Mouse (Mus musculus): ENCODE data around the gene Ncf4. TPM values are rescaled to one million over a fixed set of nuclear protein-coding genes. Genes with fewer than 3 reads are reported as not detected.
A peak's percentile ranks its signal among the peaks of the same experiment; 100 is the strongest.
"Not testable (repeated sequence)": the region's sequence is repeated elsewhere in the genome, so short reads cannot be mapped to it uniquely, and the experiment has no call there.

Gene Ncf4
- total RNA-seq, 2 experiments from 2014 or later, result 73.5 to 122 TPM

GRCm38 (mm10) chr15:78247659-78248058 is 3.1 kb downstream of the Ncf4 start:
- ATAC-seq (replicated peaks; ENCODE audit: poor library complexity, severe bottlenecking), result peak; percentile 40

GRCm38 (mm10) chr15:78248410-78248809 is 3.8 kb downstream of the Ncf4 start:
- ATAC-seq (replicated peaks; ENCODE audit: poor library complexity, severe bottlenecking), result peak; percentile 33

- no peak for ATAC-seq (replicated peaks; ENCODE audit: poor library complexity, severe bottlenecking)
Observed at GRCm38 (mm10) chr15:78254751-78255150, 10.2 kb downstream of the Ncf4 start.

DNA sequence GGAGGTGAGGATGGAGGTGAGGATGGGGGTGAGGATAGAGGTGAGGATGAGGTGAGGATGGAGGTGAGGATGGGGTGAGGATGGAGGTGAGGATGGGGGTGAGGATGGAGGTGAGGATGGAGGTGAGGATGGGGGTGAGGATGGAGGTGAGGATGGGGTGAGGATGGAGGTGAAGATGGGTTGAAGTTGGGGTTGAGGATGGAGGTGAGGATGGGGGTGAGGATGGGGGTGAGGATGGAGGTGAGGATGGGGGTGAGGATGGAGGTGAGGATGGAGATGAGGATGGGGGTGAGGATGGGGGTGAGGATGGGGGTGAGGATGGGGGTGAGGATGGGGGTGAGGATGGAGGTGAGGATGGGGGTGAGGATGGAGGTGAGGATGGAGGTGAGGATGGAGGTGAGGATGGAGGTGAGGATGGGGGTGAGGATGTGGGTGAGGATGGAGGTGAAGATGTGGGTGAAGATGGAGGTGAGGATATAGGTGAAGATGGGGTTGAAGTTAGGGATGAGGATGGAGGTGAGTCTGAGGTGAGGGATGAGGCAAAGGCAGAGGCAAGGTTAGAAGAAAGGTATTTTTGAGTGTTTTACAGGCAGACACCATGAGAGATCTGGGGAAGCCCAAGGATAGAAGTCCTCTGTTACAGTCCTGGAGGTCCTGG is 12.1 kb downstream of the Ncf4 start:
- not testable (repeated sequence) for ATAC-seq (replicated peaks; ENCODE audit: poor library complexity, severe bottlenecking)

DNA sequence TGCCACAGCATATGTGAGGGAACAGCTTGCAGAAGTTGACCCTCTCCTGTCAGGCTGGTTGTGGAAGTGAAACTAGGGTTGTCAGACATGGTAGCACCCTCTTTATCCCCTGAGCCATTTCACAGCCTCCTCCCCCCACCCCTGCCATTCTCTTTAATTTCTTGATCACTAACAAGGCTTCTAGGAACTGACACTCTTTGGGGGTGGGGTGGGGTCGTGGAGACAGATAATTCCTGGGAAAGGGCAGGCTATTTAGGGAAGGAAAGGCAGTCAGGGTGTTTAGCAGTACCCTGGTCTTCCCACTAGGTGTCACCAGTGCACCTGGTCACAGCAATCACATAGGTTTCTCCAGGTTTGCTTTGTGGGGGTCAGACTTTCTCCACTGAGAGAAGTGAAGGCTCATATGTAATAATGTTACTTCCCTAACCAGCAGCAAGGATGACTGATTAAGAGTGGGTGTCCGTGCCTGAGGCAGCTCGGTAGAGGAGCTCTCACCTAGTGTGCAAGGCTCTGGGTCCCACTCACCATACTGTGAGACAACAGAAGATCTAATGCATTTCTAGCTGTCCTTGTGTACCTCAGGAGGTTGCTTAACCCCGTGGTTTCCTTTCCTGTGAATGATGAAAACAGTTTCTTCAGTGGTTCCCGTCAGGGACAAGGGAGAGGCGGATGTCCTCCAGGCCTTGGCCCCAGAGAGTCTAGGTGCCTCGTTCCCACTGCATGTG is 12.9 kb downstream of the Ncf4 start:
- ATAC-seq (replicated peaks; ENCODE audit: poor library complexity, severe bottlenecking), result peak; percentile 72

GRCm38 (mm10) chr15:78258246-78258865 is 13.8 kb downstream of the Ncf4 start:
- ATAC-seq (replicated peaks; ENCODE audit: poor library complexity, severe bottlenecking), result peak; percentile 87

GRCm38 (mm10) chr15:78260668-78261333 is 16.2 kb downstream of the Ncf4 start:
- no peak for ATAC-seq (replicated peaks; ENCODE audit: poor library complexity, severe bottlenecking)

DNA sequence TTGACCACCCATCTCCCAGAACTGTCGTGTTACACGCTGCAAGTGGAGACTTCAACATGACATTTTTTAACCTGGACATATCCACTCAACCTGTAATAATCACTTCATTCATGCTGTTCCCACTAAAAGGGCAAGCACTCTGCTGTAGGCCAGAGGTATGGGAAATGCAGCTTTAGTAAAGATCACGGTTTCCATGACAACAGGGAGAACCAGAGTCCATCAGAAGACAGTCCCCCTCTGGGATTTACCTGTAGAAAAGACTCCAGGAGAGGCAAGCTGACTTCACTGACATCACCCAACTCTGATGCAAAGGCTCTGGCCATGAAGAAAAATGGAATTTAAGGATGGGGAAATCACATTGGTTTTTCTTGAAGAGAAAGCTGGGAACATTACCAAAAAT is 18.7 kb downstream of the Ncf4 start:
- no peak for ATAC-seq (replicated peaks; ENCODE audit: poor library complexity, severe bottlenecking)

DNA sequence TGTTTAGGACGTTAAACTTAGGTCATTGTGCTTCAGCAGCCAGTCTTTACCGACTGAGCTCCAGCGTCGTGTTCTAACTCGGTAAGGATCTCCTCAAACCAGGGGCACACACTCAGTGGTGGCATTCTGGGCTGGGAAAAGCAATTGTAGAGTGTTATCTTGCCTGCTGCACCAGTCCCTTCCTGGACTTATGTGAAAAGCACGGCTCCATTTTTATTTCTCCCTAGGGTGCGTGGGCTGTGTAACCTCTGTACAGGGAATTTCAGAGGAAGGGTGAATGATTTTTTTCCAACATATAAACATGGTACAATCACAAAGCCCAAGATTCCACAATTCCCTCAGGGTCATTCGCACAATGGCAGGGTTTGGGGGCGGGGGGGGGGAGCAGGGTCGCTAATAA is 22.8 kb downstream of the Ncf4 start:
- no peak for ATAC-seq (replicated peaks; ENCODE audit: poor library complexity, severe bottlenecking)

DNA sequence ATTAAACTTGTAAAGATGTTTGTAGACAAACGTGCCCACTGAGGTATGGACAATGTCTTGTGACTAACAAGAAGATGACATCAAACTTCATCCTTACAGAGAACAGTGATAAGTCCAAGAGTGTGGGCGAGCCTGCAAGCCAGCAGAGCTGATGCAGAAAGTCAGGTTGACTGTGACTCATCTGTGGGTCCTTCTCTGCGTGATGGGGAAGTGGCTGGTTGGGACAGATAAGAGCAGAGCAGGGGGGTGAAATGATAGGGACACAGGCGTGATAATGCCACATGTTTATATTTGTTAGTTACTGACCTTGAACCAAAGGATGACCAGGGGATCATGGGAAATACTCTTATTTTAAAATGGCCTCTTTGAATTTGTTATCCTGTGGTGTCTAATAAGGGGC is 23.3 kb downstream of the Ncf4 start:
- ATAC-seq (replicated peaks; ENCODE audit: poor library complexity, severe bottlenecking), result peak; percentile 89

GRCm38 (mm10) chr15:78271208-78271607 is 26.6 kb downstream of the Ncf4 start:
- ATAC-seq (replicated peaks; ENCODE audit: poor library complexity, severe bottlenecking), result no peak

DNA sequence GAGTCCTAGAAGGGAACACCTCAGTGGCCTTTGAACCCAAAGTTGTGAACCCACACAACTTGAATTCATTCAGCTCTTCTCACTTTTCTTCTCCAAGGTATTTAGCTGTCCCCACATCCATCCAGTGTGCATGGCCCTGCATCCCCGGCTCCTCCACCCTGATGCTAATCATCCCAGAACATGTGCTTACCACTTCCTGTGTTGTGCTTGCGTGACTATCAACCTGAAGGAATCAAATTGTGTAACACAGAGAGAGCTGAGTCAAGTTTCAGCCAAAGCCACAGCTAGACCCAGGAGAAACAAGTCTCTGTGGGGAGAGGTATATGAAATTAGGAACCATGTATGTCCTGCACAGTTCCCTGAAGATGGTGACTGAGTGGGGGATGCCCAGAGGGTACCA is 33.7 kb downstream of the Ncf4 start:
- ATAC-seq (replicated peaks; ENCODE audit: poor library complexity, severe bottlenecking), result peak; percentile 91

DNA sequence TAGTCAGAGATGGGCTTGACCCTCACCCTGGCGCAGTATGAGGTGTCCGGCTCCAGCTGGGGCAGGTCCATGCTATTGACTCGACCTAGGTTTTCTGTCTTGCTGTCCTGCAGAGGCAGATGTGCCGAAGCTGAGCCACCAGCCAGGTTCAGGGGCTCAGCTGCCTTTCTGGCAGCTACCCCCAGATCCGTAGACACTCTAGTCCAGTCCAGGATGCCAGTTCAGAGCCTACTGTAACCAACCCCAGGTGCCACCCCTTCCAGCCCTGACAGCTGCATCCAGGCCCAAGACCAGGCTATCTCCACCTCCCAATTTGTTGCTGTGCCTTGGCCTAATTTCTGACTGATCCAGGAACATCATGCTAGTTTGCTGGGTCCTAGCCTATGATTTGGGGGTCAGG is 43.3 kb downstream of the Ncf4 start:
- ATAC-seq (replicated peaks; ENCODE audit: poor library complexity, severe bottlenecking), result no peak

GRCm38 (mm10) chr15:78289775-78290174 is 45.2 kb downstream of the Ncf4 start:
- ATAC-seq (replicated peaks; ENCODE audit: poor library complexity, severe bottlenecking), result not testable (repeated sequence)

GRCm38 (mm10) chr15:78293228-78293627 is 48.6 kb downstream of the Ncf4 start:
- not testable (repeated sequence) for ATAC-seq (replicated peaks; ENCODE audit: poor library complexity, severe bottlenecking)

DNA sequence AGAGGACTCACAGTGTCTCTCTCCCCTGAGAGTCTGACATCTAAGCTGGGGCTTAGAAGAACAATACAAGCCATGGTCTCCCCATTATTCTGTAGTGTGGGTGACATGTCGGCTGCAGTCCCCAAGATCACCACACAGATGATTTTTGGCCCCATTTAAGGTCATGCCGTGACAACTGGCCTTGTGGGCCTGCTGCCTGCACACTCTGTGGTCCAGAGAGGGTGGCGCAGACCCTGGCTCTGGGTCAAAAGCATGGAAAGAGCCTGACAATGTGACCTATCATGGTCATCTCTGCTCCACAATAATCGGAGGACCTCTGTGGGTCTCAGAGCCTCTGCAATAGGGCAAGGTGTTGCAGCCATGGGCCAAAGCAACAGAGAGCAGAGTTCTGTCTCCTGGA is 49.1 kb downstream of the Ncf4 start:
- no peak for ATAC-seq (replicated peaks; ENCODE audit: poor library complexity, severe bottlenecking)

GRCm38 (mm10) chr15:78298558-78298957 is 54.0 kb downstream of the Ncf4 start:
- ATAC-seq (replicated peaks; ENCODE audit: poor library complexity, severe bottlenecking), result peak; percentile 52

DNA sequence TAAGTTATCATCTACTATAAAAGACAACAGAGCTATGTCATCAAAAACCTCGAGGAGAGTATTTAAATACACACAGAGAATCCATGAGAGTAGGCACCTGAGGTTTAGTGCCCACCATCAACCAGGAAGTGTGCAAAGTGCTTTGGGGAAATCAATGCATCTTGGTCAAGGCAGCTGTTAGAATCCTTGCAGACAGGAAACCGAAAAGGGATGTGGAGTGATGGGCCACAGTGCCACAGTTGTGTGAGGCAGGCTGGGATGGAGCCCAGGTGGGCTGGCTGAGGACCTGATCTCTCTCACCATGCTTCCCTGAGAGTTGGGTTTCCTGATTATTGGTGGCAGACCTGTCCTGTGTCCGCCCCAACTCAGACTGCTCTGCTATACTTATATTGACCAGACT is 55.0 kb downstream of the Ncf4 start:
- peak; percentile 74 for ATAC-seq (replicated peaks; ENCODE audit: poor library complexity, severe bottlenecking)

GRCm38 (mm10) chr15:78300773-78301172 is 56.2 kb downstream of the Ncf4 start:
- ATAC-seq (replicated peaks; ENCODE audit: poor library complexity, severe bottlenecking), result no peak

GRCm38 (mm10) chr15:78302718-78303117 is 58.1 kb downstream of the Ncf4 start:
- ATAC-seq (replicated peaks; ENCODE audit: poor library complexity, severe bottlenecking), result no peak

DNA sequence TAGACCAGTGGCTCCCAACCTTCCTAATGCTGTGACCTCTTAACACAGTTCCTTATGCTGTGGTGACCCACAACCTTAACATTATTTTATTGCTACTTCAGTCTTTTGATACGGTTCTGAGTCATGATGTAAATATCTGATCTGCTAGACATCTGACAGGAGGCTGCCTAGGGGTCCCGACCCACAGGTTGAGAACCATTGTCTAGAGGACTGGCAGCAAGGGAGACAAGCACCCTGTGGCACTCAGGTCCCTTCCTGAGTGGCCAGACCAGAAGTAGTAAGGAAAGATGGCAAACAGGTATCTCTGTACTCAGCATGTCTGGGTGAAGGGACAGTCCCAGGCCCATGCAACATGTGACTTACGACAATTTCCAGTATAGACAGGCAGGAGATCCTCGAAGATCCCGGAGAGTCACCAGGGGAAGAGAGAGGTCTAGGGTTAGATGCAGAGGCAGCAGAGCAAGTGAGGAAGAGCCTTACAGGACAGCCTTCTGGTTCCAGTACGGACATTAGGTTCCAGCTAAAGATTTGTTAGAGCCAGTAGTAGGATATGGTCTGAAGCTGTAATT is 59.1 kb downstream of the Ncf4 start:
- no peak for ATAC-seq (replicated peaks; ENCODE audit: poor library complexity, severe bottlenecking)
